Mouse (Mus musculus) CD8-positive naive resting alpha-beta T cell, adult 2 months (primary cell): Measurements from ENCODE around the gene Tmem151a.

Experiments used
- DNase-seq, 2 experiments: peaks; one replicate each; pipeline ENCODE4 v3.0.0; 2022; ENCODE audit warnings: low read depth in 2 of 2, low spot score in 2 of 2

Tmem151a gene

DNA sequence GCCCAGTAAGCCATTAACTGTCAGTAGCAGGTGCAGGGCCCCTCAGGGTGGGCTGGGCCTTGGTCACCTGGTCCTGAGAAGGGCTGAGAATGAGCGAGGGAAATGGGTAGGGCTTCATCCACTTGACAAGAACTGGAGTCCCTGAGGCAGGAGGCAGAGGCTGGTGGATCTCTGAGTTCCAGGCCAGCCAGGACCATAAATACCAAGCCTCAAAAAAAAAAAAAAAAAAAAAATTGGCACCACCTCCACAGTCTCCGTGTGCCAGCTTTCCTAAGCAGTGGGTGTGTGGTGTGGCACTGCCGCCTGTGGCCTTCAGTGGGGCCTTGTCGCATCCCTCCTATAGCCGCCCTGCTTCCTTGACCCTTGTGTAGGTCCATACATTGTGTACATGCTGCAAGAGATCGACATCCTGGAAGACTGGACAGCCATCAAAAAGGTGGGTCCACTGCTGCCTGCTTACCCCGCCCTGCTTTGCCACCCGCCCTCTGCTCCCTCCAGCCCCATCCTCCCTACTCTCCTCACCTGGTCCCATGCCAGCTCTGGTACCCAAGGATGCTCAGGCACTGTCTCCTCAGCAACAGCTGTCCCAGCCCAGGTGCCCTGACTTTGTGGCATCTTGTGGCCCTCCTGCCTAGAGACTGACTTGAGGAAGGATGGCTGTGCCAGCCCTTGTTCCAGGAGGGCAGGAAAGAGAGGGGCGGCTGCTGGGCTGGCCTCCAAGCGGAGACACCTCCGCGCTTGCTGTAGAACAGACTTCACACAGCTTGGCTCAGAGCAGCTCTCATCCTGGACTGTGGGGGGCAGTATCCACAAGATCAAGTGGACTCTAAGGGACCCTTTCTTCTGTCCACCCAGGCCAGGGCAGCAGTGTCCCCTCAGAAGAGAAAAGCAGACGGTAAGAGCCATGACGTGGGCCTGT lies 36.9 kb downstream of the Tmem151a start:
- DNase-seq = no peak

GRCm38 (mm10) chr19:5045531-5045930 lies 39.8 kb downstream of the Tmem151a start:
- no peak for DNase-seq

DNA sequence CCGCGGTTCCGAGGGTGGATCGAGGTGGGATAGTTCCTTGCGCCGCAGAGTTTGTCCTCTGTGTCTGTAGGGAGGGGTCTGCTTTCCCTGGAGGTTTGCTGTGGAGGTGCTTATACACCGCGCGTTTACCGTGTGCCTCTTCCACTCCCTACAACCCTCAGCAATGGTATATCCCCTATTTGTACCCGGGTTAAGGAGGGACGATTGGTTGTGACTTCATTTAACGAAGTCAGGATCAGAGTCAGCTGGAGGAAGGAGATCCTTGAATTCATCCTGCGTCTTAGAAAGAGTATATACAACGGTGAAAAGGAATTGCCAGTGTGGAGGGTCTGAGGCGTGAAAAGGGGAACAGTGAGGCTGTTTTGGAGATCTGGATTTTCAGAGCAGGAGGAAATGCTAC lies 43.7 kb downstream of the Tmem151a start:
- no peak for DNase-seq

GRCm38 (mm10) chr19:5040862-5041523 lies 44.3 kb downstream of the Tmem151a start, which contains the start of gene Brms1:
Gene Brms1, plus strand, starts transcription at chr19:5041354.
- peak; percentile 67 to 83 for DNase-seq

GRCm38 (mm10) chr19:5039301-5040114 lies 45.8 kb downstream of the Tmem151a start:
- no peak for DNase-seq

- DNase-seq = peak; percentile 60 to 77
Measured at GRCm38 (mm10) chr19:5038709-5039156, 46.6 kb downstream of the Tmem151a start, which contains the start of the genes B4gat1 and AC124502.3. Gene B4gat1, plus strand, starts transcription at chr19:5038826. Gene AC124502.3, plus strand, starts transcription at chr19:5038891.

DNA sequence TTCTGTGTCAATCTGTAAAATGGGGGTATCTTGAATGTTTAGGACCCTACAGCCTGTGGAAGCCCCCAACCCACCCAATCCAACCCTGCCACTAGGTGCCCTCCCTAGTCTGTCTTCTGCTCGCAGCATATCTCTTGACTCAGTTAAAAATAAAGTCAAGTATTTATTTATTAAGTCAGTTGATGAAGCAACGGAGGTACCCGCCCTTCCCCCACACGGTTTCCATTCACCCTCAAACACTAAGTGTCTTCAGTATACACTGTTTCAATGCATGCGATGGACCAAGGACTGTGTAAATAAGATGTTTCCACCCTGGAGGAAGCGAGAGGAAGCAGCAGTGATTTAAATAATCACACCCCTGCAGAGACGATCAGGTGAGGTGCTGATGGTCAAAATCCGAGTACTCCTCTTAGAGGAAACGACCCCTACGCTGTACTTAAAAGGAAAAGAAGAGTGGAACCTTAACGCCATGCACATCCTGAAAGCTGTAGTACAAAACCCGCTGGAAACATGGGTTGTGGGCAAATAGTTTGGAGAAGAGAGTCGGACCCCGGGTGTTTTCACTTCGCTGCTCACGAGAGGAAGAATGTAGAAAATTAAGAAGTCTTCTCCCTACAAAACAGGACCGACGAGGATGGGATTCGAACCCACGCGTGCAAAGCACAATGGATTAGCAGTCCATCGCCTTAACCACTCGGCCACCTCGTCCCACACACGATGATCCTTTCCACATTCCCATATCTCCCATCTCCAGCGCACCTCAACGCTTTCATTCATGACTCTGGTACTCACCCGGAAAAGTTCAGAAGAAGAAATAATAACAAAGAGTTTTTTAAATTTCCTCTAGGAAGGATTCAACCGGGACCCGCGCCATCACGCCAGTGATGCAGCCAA lies 47.4 kb downstream of the Tmem151a start:
- DNase-seq = peak; percentile 27 to 32

GRCm38 (mm10) chr19:5036577-5036976 lies 48.8 kb downstream of the Tmem151a start:
- DNase-seq = no peak

- no peak for DNase-seq
Measured at GRCm38 (mm10) chr19:5032686-5033085, 52.6 kb downstream of the Tmem151a start.

GRCm38 (mm10) chr19:5026111-5026510 lies 59.2 kb downstream of the Tmem151a start:
- DNase-seq = no peak

- DNase-seq = peak; percentile 67 to 80
Measured at GRCm38 (mm10) chr19:5023621-5024479, 61.5 kb downstream of the Tmem151a start, which contains the start of gene Slc29a2. Gene Slc29a2, plus strand, starts transcription at chr19:5023860.

DNA sequence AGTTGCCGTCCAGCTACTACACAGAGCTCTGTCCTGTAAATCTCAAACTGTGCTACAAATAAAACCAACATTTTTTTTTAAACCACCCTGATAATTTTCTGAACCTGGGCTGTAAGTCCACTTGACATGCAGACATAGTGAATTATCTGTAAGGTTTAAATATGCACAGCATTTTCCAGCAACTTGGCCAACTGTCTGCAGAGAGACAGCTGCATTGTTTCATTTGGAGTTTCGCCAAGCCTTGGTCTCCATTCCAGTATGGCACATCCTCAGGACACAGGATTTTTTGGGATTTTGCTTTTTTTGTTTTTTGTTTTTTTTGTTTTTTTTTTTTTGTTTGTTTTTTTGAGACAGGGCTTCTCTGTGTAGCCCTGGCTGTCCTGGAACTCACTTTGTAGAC lies 63.9 kb downstream of the Tmem151a start:
- no peak for DNase-seq
